Mouse (Mus musculus): Measurements from ENCODE around the gene Rgs9.

DNA sequence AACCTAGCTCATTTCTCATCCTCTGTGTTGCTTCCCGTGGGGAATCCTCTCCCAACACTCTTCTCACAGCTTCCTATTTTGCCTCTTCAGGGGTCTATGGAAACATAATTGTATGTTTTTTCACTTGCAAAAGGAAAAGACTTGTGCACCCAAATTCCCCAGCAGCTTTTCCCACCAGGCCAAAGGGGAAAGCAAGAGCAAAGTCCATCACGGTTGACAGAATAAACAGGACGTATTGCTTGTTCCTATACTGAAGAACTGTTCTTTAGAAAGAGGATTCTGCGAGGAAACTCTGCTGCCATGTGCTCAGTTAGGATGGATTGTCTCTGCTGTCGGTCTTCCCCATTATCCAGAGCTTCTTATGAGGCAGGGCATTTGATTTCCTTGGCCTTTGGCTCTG, 42.6 kb upstream of the Rgs9 start:
- no peak for TF ChIP-seq EP300 (IDR thresholded peaks at IDR 0.05; ENCODE audit: low read length)
- no peak for TF ChIP-seq CHD1 (IDR thresholded peaks at IDR 0.05; ENCODE audit: low read depth, low read length)
- TF ChIP-seq JUN (IDR thresholded peaks at IDR 0.05; ENCODE audit: insufficient read depth, low read depth, low read length): no peak

All from CH12.LX (cell line).